13 mouse cellular contexts compared by ENCODE assay signal in the genomic region with DNA sequence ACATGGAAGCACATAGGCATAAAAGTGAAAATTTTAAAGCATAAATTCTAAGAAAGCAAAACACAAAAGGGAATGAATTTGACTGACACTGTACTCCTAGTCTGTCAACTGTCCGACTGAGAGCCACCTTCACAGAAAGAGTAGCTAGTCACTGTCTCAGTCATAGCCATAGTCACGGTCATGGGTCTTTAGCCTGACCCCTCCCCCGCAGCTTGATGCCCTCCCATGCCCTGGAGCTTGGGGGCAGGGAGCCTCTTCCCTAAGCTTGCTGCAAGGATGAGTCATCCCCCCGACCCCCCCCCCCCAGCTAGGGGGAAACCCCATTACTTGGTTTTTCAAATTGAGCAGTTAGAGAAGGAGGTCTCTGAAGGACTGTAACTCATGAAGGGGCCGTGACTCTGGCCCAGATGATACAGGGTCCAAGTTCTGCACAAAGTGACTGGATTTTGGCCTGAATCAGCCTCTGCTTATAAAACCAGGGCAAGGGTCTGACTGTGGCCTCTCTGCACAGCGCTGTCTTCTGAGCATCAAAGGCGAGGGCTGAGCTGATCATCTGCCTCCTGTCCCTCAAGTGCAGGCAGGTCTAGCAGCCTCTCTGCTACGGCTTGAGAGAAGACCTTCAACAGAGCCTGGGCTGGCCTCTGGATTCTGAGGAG. TPM values are rescaled to one million over a fixed set of nuclear protein-coding genes. Genes with fewer than 3 reads are reported as not detected.
DNase-seq lines count a peak whose midpoint lies in the region; ATAC-seq and TF ChIP-seq lines count a peak whose summit lies in the region.
"Had no signal": no experiment of that assay in that cellular context is flagged by ENCODE, and none has a peak within 500 bp of the region (broad histone marks: within the 10 kb centered on the region; RNA-seq: fewer than 3 reads in every experiment).

No protein-coding gene starts in this region.

- 62% methylated on average over 8 of the region's 8 CpGs for WGBS in embryonic facial prominence, embryonic 12.5 days
- WGBS in embryonic facial prominence, embryonic 10.5 days = 68% methylated on average over 8 of the region's 8 CpGs
- 36% methylated on average over 8 of the region's 8 CpGs for WGBS in kidney, postnatal 0 days

- H3K27ac ChIP-seq in embryonic facial prominence, embryonic 12.5 days = peak overlapping the region; percentile 30; the same call in 1 of the 2 replicates
- H3K27ac ChIP-seq in embryonic facial prominence, embryonic 10.5 days (replicated peaks) = no peak overlapping the region
- H3K27ac ChIP-seq in kidney, postnatal 0 days = no peak overlapping the region
- peak overlapping the region; percentile 15 for H3K27ac ChIP-seq in embryonic fibroblast, embryonic 13.5 days (ENCODE audit: insufficient read depth, low read length)

- H3K27me3 ChIP-seq in embryonic facial prominence, embryonic 12.5 days = no peaks in the 10 kb centered on the region
- no peaks in the 10 kb centered on the region for H3K27me3 ChIP-seq in embryonic facial prominence, embryonic 10.5 days (replicated peaks; ENCODE audit: low read depth, poor library complexity, severe bottlenecking)
- H3K27me3 ChIP-seq in kidney, postnatal 0 days (ENCODE audit: insufficient read depth, low read length) = no peaks in the 10 kb centered on the region

- H3K4me3 ChIP-seq in embryonic facial prominence, embryonic 12.5 days = no peak overlapping the region
- H3K4me3 ChIP-seq in embryonic facial prominence, embryonic 10.5 days = no peak overlapping the region
- no peak overlapping the region for H3K4me3 ChIP-seq in kidney, postnatal 0 days (replicated peaks; ENCODE audit: low read depth, low read length)
- H3K4me3 ChIP-seq in embryonic fibroblast, embryonic 13.5 days (ENCODE audit: insufficient read depth, low read length) = no peak overlapping the region

- TF ChIP-seq CTCF in kidney, postnatal 0 days (IDR thresholded peaks at IDR 0.05; ENCODE audit: low read depth) = no peak
- TF ChIP-seq CTCF in embryonic fibroblast, embryonic 13.5 days (IDR thresholded peaks at IDR 0.05; ENCODE audit: borderline replicate concordance, insufficient read depth, low read length) = no peak

- no peak for DNase-seq in embryonic facial prominence, embryonic 10.5 days (ENCODE audit: low spot score)
- DNase-seq in kidney, postnatal 0 days (ENCODE audit: low spot score) = no peak
- DNase-seq in kidney, adult 8-10 months = no peak
- DNase-seq in CD4-positive, CD25-positive, alpha-beta regulatory T cell, adult 2 months (ENCODE audit: low read depth, low spot score) = peak; percentile 20
- no peak for DNase-seq in thymus, postnatal 0 days (ENCODE audit: low spot score)
- no peak for DNase-seq in embryo, embryonic 10 days (ENCODE audit: low spot score)
- DNase-seq: cerebellum, adult 18-20 months; heart, postnatal 10 days; left cerebral cortex, postnatal 4 days; lung, embryonic 14.5 days had no signal

- TF ChIP-seq POLR2A in embryonic fibroblast, embryonic 13.5 days (IDR thresholded peaks at IDR 0.05; ENCODE audit: low read depth, low read length) = no peak

- H3K9ac ChIP-seq in embryonic facial prominence, embryonic 12.5 days = no peak overlapping the region
- no peak overlapping the region for H3K9ac ChIP-seq in kidney, postnatal 0 days (ENCODE audit: low read depth, low read length)
- H3K9ac ChIP-seq: lung, embryonic 14.5 days had no signal

- H3K4me1 ChIP-seq in embryonic facial prominence, embryonic 12.5 days = peaks cover 30% of the 10 kb centered on the region
- peaks cover 44% of the 10 kb centered on the region for H3K4me1 ChIP-seq in embryonic facial prominence, embryonic 10.5 days
- peaks cover 22% of the 10 kb centered on the region for H3K4me1 ChIP-seq in kidney, postnatal 0 days (replicated peaks; ENCODE audit: insufficient read depth, low read length)
- 0 out of 2 replicates have a peak, but pooled peaks cover 4% of the 10 kb centered on the region for H3K4me1 ChIP-seq in embryonic fibroblast, embryonic 13.5 days (ENCODE audit: control insufficient read depth, insufficient read depth, low read length)

- peaks cover 4% of the 10 kb centered on the region for H3K36me3 ChIP-seq in embryonic facial prominence, embryonic 12.5 days
- peaks cover 64% of the 10 kb centered on the region for H3K36me3 ChIP-seq in embryonic facial prominence, embryonic 10.5 days (replicated peaks)
- H3K36me3 ChIP-seq in kidney, postnatal 0 days (ENCODE audit: insufficient read depth, low read length) = 0 out of 2 replicates have a peak, but pooled peaks cover 4% of the 10 kb centered on the region

- no peak for ATAC-seq in embryonic facial prominence, embryonic 12.5 days (ENCODE audit: insufficient number of reproducible peaks, insufficient read depth, low FRiP score, low TSS enrichment)
- ATAC-seq in kidney, postnatal 0 days (replicated peaks; ENCODE audit: low FRiP score, low read depth) = peak; percentile 71
- ATAC-seq: activated CD4-positive, CD25-positive, alpha-beta regulatory T cell, adult 4 months had no signal

- no peak overlapping the region for H3K4me2 ChIP-seq in embryonic facial prominence, embryonic 12.5 days (replicated peaks)
- no peak overlapping the region for H3K4me2 ChIP-seq in kidney, postnatal 0 days (ENCODE audit: low read length)
- H3K4me2 ChIP-seq: lung, embryonic 14.5 days had no signal

- no peaks in the 10 kb centered on the region for H3K9me3 ChIP-seq in embryonic facial prominence, embryonic 12.5 days
- 0 out of 2 replicates have a peak, but pooled peaks cover 2% of the 10 kb centered on the region for H3K9me3 ChIP-seq in embryonic facial prominence, embryonic 10.5 days
- no peaks in the 10 kb centered on the region for H3K9me3 ChIP-seq in kidney, postnatal 0 days (replicated peaks; ENCODE audit: low read length)

RNA-seq across cellular contexts. Expression of gene Dennd2a, which starts 5.6 kb away (rescaled TPM):
- polyA plus RNA-seq in embryonic facial prominence, embryonic 12.5 days (2016; fragmentation: Nextera tagmentation; extraction: Ambion mirVana) = 36.1 and 37.7 TPM in 2 replicates
- 34.3 and 37.8 TPM in 2 replicates for polyA plus RNA-seq in embryonic facial prominence, embryonic 10.5 days (2016; fragmentation: Nextera tagmentation; extraction: Ambion mirVana)
- 12.8 and 13.3 TPM in 2 replicates for polyA plus RNA-seq in kidney, postnatal 0 days (2015; fragmentation: Nextera tagmentation; extraction: Ambion mirVana)
- polyA plus RNA-seq in embryonic fibroblast, embryonic 13.5 days (2011; ENCODE audit: insufficient read length, low read depth, missing spikeins) = 15.5 and 16.1 TPM in 2 replicates
- polyA plus RNA-seq in thymus, postnatal 0 days (2015; fragmentation: Nextera tagmentation; extraction: Ambion mirVana) = 2.1 and 2.6 TPM in 2 replicates

RNA-seq across cellular contexts. Expression of gene Adck2, which starts 21.6 kb away (rescaled TPM):
- polyA plus RNA-seq in embryonic facial prominence, embryonic 12.5 days (2016; fragmentation: Nextera tagmentation; extraction: Ambion mirVana) = 40.5 and 41.1 TPM in 2 replicates
- polyA plus RNA-seq in embryonic facial prominence, embryonic 10.5 days (2016; fragmentation: Nextera tagmentation; extraction: Ambion mirVana) = 21.3 and 26.1 TPM in 2 replicates
- polyA plus RNA-seq in kidney, postnatal 0 days (2015; fragmentation: Nextera tagmentation; extraction: Ambion mirVana) = 25.8 and 33.1 TPM in 2 replicates
- polyA plus RNA-seq in embryonic fibroblast, embryonic 13.5 days (2011; ENCODE audit: insufficient read length, low read depth, missing spikeins) = 10.3 and 11.2 TPM in 2 replicates
- polyA plus RNA-seq in thymus, postnatal 0 days (2015; fragmentation: Nextera tagmentation; extraction: Ambion mirVana) = 27.9 and 29.0 TPM in 2 replicates

RNA-seq across cellular contexts. Expression of gene Gm42420, which starts 33.4 kb away (rescaled TPM):
- polyA plus RNA-seq in embryonic facial prominence, embryonic 12.5 days (2016; fragmentation: Nextera tagmentation; extraction: Ambion mirVana) = 1.9 TPM in 1 of 2 replicates, not detected in the other
- 0.53 TPM in 1 of 2 replicates, not detected in the other for polyA plus RNA-seq in embryonic facial prominence, embryonic 10.5 days (2016; fragmentation: Nextera tagmentation; extraction: Ambion mirVana)
- polyA plus RNA-seq in kidney, postnatal 0 days (2015; fragmentation: Nextera tagmentation; extraction: Ambion mirVana) = 0.97 TPM in 1 of 2 replicates, not detected in the other
- not detected in 2 replicates for polyA plus RNA-seq in embryonic fibroblast, embryonic 13.5 days (2011; ENCODE audit: insufficient read length, low read depth, missing spikeins)
- polyA plus RNA-seq in thymus, postnatal 0 days (2015; fragmentation: Nextera tagmentation; extraction: Ambion mirVana) = 2.3 and 2.7 TPM in 2 replicates

RNA-seq across cellular contexts. Expression of gene Ndufb2, which starts 40.3 kb away (rescaled TPM):
- polyA plus RNA-seq in embryonic facial prominence, embryonic 12.5 days (2016; fragmentation: Nextera tagmentation; extraction: Ambion mirVana) = 299 and 324 TPM in 2 replicates
- polyA plus RNA-seq in embryonic facial prominence, embryonic 10.5 days (2016; fragmentation: Nextera tagmentation; extraction: Ambion mirVana) = 274 and 279 TPM in 2 replicates
- polyA plus RNA-seq in kidney, postnatal 0 days (2015; fragmentation: Nextera tagmentation; extraction: Ambion mirVana) = 518 and 575 TPM in 2 replicates
- polyA plus RNA-seq in embryonic fibroblast, embryonic 13.5 days (2011; ENCODE audit: insufficient read length, low read depth, missing spikeins) = 84.9 and 104 TPM in 2 replicates
- 335 and 367 TPM in 2 replicates for polyA plus RNA-seq in thymus, postnatal 0 days (2015; fragmentation: Nextera tagmentation; extraction: Ambion mirVana)

Comparison
In these comparisons a context has a peak if more than half of its experiments do, and no peak if none do; other contexts are left out.
1. H3K27ac ChIP-seq: peak in embryonic facial prominence, embryonic 12.5 days (single experiment) and embryonic fibroblast, embryonic 13.5 days (single experiment); none in embryonic facial prominence, embryonic 10.5 days (single experiment) and kidney, postnatal 0 days (single experiment).